Mouse (Mus musculus) urinary bladder, adult 18-20 months (tissue): ENCODE results near the gene Asic3.
A peak's percentile ranks its signal among the peaks of the same experiment; 100 is the strongest.

ENCODE experiments used
- DNase-seq, 2 experiments: peaks; one replicate each; pipeline ENCODE4 v3.0.0; 2022; ENCODE audit warnings: low spot score in 2 of 2, mixed read lengths in 2 of 2

The Asic3 gene

DNA sequence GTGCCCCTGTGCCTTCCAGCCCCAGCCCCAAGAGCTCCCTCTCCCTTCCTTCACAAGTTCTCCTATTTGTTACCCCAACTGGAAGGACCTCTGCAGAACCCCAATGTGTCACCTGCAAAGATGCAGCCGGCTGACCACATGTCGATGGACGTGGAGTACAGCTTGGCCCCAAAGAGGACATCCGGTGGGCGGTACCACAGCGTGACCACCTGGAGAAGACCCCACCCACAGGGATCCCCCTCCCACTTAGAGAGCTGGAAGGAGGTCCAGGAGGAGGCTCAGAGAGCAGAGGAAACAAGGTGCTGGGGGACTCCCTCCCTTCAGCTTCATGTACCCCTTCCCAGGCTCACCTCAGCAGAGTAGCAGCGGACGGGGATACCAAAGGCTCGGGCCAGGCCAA, 7.2 kb downstream of the Asic3 start:
- no peak for DNase-seq

DNA sequence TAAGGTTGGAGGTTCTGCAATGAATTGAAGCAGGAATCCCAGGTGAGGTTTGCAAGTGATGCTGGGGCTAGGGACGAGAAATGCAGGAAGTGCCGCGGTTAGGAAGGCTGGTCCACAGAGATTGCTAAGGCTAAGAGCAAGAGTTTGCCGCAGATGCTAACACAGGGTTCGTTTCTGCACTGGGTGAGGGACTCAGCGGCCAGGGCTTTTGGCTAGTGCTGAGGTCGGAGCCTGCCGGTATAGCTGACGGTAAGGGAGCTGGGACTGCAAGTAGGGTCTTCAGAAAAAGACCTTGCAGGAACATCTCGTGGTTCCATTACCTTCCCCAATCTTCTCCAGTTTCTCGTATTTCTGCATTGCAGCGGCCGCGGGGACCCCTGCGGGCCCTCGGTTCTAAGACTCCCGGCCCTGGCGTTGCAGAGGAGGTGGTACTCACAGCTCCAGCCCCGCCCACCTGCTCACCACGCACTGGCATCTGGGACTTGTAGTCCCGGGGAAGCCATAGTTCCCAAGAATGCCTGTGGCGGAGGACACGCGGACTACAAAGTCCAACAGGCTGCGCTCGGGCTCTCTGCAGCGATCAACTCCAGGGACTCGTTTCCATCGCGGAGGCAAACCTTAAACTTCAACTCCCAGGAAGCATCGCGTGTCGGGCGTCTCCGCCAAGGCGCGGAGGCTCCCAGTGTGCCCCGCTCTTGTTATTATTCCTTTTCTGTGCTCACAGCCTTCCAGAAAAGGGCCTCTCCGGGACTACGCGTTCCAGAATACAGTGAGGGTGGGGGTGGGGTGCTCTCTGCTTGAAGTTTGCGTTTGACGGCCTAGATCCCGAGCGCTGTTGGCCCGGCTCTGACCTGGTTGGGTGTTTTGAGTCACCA, 10.2 kb downstream of the Asic3 start, which contains the start of the genes Cdk5 and Slc4a2:
Gene Cdk5, minus strand, starts transcription at position 402 of the 875 bp plus-strand sequence.
Gene Slc4a2, plus strand, starts transcription at position 709 of the 875 bp plus-strand sequence.
- DNase-seq, result peak; percentile 96 to 99

DNA sequence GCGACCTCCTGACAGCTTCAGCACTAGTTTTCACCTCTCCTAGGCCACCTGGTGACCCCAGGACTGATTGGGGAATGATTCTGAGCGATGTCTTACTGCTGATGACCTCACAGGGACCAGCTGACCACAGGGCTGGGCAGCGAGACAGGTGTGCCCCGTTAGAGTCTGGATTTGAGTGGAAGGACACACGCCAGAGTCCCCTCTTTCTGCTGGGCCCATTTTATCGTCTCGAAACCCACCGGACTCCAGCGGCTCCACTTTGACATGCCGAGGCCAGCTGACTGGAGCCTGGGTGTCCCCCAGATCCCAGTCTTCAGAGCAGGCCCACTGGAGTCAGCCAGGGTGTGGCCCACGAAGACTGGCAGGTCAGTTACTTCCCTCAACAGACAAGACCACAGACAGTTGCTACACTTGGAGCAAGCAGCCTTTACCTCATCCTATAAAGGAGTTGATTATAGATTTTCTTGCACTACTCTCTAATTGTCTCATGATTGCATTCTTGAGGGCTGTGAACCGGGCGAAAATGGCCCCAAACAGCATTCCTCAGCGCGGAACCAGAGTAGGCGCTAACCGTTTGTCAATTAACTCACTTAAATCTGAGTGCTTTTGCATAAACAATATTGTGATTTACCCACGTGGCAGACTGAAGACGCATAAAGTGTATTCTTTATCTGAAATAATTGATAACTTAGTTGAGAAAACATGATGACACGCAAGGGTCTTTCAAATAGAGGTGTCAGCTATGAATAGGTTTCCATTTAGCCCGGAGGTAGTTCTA, 11.0 kb downstream of the Asic3 start:
- peak in 1 of 2 experiments; percentile 39 for DNase-seq

DNA sequence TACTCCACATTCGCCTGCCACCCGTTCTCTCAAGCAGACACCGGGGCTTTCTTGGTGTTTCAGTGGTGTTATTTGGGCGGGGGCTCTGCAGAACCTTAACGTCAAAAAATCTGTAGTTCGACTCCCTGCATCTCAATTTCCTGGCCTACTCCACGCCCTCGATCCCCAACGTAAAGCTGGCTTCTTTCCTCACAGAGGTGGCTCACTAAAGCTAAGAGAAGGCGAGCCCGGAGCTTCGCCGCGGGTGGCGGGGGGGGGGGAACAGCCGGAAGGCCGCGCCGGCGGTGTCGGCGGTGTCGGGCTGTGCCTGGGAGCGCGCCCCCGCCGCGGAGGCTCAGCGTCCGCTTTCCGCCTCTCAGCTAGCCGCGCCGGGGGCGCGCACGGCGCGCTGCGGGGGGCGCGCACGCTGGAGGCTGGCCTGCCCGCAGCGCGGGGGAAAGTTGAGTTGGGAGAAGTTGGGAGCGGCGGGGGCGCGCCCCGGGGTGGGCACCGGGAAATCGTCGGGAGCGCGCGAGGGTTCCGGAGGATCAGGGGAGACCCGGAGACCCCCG, 11.7 kb downstream of the Asic3 start:
- peak; percentile 42 to 71 for DNase-seq

DNA sequence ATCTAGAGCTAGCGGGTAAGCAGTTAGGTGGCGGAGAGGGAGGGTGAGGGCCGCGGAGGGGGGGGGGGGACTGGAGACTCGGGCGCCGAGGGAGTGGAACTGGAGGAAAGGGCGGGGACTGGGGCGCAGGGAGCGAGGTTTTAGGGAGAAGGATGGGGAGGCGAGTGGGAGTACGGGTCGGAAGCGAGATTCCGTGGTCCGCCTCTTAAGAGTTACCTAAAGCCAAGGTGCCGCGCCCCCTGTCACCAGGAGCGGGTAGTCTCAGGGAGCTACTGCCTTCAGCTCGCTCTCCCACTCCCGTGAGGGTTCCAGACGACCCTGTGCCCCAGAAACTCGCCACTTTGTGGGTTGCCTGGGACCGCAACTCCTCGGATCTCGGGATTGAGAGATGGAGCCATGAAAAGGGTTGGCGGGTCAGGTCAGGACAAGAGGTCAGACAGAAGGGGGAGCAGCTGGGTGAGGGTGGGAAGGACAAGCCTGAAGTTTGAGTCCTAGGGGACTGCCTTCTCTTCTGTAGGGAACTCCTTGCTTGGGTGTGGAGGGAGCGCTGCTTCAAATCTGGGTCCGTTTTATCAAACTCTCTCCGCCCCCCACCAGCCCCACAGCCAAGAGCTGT, 12.3 kb downstream of the Asic3 start:
- peak in 1 of 2 experiments; percentile 67 for DNase-seq

DNA sequence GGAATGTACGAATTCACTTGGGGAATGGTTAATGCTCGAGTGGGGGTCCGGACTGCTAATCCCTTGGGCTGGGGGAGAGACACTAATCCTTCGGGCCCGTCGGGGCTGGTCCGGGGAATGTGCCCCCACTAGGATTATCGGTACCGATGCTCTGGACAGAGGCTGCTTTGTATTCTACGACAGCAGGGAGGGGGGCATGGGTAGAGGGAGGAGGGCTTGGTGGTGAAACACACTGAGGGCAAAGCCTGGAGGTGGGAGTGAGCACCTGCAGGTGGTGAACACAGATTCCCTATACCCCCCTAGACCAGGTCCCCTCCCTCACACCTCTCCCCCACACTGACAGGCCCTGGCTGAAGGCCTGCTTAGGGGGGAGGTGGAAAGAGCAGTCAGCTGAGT, 12.8 kb downstream of the Asic3 start:
- no peak for DNase-seq

DNA sequence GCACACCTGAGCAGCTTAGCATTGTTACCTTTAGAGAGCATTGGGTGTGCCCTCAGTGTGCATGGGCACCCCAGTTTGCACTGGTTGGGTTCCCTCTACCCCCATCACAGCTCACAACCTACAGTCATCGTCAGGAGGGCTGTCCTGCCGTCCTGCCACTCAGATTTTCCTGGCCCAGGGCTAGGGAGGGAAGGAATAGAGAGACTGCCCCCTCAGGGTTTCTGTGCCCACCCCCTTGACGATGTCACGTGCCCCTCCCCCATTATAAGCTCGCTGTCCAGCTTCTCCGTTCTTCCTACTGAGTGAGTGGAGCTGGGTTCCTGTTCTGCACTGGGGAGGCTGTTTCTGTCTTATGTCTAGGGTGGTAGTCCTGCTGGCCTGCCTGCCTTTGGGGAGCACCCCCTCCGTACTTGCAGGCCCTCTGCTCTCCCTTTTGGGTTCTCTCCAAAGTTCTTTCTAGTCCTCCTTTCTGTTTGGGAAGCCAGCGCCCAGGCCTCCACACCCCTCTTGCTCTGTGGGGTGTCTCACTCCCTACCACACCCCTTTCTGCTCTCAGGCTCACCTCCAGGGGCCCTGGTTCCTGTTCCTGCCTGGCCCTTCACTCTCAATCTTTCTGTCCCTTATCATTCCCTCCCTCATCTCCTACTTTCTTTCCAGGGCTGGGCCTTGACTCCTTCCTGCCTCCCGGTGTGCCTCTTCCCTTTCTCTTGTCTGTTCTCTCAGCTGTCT, 13.5 kb downstream of the Asic3 start:
- no peak for DNase-seq

DNA sequence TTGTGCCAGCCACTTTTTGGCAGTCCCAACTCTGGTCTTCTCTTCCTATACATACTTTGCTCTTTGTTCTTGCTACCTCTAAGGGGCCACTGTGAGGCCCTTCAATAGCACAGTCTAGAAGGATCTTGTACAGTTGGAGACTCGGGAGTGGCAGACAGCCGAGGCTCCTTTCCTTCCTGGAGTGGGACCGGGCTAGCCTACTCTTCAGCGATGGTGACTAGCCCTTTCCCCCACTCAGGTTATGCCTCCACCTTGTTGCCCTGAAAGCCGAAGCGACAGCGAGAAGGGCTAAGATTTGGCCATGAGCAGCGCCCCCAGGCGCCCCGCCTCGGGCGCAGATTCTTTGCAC, 14.1 kb downstream of the Asic3 start:
- DNase-seq, result no peak

DNA sequence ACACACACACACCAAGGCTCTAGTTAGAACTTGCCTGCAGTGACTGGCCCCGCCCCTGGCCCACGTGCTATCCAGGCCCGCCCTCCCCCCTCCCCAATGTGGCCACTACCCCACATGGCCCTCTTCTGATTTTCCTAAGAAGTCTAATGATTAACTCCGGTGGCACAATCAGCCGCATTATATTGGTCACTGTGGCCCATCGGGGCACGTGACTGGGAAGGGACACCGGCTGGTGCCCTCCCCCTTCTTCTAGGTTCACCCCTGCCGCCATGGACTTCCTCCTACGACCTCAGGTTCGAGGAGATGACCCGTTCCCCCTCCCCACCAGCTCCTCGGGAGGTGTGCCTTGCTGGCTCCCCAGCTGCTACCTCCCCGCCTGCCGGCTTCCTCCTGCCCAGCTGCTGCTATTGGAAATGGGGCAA, 14.8 kb downstream of the Asic3 start:
- DNase-seq, result no peak

DNA sequence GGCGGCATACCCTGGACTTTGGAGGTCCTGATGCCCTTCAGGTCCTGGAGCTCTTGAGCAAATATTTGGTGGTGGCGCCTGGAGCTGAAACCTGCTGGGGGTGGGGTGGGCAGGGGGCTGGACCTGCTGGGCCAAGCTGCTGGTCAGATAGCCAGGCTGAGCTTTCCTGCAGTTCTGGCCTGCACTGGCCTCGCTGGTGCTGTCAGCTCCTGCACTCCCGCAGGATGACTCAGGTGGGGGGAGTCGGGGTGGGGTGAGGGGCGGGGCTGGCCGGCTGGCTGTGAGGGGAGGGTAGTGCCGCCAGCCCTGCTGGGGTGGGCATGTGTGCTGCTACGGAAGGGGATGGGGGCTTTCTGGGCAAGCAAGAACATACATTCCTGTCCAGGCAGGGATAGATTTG, 15.4 kb downstream of the Asic3 start:
- no peak for DNase-seq

DNA sequence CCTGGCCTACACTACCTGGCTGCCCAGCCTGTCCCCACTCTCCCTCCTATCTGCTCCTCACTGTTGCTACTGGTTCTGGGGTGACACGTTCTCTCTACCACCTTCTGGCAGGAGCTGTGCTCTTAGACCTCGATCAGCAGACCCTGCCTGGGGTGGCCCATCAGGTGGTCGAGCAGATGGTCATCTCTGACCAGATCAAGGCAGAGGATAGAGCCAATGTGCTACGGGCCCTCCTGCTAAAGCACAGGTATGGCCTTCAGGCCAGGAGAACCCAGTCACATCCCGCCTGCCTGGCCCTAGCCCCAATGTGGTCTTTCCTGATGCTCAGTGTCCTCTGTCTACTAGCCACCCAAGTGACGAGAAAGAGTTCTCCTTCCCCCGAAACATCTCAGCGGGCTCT, 20.8 kb downstream of the Asic3 start:
- DNase-seq, result no peak

DNA sequence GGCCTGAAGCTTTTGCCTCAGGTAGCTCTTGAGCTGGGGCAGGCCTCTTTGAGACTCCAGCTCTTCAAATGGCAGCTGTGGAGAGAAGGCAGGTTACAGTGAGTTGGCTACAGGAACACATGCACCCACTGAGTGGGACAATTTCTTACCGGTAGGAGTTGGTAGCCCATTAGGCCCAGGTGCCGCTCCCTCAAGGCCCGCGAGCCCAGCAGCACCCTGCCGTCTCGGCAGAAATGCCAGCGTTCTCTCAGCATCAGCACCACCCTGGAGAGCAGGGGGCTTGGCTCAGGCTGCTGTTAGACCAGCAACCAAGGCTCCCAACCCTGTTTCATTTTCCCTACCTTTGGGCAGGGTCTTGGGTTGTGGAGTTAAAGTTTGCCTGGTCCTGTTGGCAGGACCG, 28.0 kb downstream of the Asic3 start:
- DNase-seq, result no peak

DNA sequence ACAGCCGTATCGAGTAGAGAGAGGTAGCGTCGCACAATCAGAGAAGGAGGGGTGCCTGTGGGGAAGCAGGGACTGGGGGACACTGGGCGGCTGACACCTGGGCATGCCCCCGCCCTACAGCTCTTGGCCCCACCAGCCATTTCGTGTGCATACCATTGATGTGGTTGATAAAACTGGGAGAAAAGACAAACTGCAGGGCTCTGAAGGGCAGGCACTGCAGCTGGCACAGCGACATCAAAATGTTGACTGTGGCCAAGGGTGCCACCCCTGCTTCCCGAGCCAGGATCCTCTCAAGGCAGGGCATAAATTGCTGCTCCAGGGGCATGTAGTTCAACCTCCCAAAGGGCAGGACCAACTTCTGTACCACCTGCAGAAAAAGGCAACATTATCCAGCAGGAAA, 28.8 kb downstream of the Asic3 start:
- DNase-seq, result no peak

DNA sequence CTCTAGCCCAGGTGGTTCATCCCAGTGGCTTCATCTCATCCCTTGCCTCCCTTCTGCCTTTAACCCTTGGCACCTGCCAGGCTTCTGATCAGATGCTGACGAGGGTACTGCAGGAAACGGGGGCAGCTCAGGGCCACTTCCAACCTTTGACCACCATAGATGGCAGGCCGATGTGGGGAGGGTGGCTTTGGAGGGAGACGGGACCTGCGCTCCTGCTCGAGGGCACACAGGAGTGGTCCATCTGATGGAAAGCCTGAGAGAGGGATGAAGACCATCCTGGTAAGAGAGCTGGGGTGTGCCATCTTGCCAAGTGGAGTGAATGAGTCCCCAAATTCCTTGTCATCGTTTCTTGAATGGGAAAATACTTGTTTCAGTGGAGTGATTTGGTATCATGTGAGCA, 30.0 kb downstream of the Asic3 start:
- DNase-seq, result no peak

DNA sequence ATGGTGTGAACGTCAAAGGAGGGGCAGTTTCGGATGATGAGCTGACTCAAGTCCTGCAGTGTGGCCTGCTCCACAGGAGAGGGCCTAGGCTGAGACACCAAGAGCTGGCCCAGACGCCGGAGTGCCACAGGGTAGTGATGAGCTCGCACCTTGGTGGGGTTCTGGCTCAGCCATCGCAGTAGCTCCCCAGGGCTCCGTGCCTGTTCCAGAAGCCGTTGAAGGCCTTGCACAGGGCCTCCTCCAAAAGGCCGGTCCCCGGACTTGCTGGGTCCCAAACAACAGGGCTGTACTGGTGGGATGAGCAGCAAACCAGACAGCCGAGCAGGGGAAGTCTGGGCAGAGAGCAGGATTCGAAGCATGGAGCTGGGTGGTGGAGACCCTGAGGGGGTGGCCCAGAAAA, 30.7 kb downstream of the Asic3 start:
- DNase-seq, result no peak

DNA sequence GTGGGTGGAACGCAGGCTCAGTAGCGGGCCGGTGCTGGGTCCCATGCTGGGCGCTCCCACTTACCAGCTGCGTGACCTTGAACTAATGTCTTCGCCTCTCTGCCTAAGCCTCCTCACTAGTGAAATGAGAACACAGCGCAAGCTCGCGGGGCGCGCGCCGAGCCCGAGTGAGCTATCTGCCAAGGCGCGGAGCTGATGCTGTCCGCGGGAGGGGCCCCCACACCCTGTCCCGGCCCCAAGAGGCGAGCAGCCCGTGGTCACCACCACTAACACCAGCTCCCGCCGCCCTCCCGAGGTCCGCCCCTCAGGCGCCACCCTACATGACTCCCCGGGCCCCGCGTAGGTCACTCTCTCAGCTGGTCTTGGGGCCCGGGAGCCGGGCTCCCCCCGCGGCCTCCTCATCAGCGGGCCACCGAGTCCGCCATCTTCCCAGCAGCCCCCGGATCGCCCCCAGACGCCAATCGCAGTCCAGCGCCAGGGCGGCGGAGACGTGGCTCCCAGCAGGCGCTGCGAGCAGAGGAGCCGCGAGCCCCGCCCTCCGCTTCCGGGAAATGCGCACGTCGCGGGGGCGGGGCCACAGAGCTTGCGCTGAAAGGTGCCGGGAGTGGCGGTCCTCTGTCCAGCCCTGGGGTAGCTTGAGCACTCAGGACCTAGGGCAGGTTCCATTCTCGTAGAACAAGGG, 31.7 kb downstream of the Asic3 start, which contains the start of gene Fastk:
Gene Fastk, minus strand, starts transcription at position 542 of the 682 bp plus-strand sequence.
- peak; percentile 89 to 90 for DNase-seq

DNA sequence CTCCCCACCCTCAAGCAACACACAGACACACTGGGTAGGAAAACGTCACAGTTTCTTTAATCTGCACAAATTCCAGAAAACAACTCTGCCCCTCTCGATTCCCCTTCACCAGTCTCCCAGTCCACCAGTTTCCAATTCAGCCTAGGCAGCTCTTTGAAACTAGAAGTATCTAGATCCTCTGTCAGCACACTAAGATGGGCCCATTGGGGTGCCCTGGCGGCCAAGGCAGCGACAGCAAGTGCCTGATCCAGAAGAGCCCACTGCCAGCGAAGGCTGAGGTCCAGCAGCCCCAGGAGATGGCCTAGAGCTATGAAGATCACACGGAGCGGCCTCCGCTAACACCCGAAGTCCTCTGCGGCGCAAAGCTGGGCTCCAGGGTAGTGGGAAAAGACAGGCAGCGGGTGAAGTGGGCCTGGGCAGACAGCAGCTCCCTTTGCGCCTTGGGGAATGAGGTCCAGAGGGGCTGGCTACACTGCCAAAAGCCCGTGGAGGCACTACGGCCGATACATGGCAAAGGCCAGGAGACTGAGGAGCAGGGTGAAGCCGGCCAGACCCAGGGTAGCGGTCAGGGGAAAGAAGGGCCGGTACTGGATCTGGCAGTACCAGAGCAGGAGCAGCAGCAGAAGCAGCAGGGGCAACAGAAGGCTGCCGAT, 32.4 kb downstream of the Asic3 start:
- DNase-seq, result no peak

DNA sequence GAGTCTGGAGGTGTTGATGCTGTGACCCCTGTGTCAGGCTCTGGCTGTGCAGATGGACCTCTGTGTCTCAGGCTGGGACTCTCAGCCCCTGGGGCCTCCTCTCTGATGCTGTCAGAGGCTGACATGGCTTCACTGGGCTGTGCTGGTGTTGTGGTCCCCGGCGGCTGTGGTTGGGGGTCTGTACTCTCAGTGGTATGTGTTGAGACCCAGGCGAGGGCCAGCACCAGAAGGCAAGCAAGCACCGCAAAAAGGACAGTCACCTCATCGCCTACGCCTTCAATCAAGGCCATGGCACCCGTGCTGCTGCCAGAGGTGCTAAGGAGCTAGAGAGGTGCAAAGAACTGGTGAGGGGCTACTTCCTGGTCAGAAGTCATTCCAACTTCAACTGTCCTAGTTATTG, 33.4 kb downstream of the Asic3 start:
- no peak for DNase-seq

DNA sequence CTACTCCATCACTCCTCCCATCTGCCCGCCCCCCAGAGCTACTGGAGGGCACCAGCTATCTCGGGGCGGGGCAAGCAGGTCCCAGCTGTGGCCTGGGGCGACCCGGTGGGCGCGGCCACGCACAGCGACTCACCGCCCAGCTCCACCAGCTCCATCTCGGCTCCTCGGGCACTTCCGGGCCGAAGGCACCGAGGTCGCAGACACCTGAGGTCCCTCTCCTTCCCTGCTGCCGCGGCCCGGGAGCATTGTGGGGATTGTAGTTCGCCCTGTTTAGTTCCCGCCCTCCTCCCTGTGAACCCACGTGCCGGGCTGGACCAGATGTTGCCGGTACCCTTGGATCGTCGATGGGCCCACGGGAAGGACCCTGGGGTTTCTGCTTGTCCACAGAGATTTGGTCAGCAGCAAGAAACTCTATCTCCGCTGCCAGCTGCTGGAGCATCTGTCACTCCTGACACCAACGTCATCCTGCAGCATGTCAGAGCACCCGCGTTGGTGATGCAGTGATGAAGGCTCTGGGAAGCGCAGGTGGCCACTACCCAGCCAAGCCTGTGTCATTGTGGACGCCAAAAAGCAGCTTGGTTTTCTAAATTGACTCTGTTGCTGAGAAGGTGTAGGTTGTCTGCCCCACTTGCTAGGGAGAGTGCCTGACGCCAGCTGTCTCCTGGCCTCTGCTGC, 34.6 kb downstream of the Asic3 start, which contains the start of gene Tmub1:
Gene Tmub1, minus strand, starts transcription at position 231 of the 675 bp plus-strand sequence.
- DNase-seq, result peak; percentile 82 to 84
